Mouse (Mus musculus) ES-E14 (cell line): ENCODE results near the gene Tmem38b.

Experiments
- CHD2 ChIP-seq: IDR thresholded peaks from 2 replicates; pipeline ENCODE4 v1.6.1; 2014; ENCODE audit warnings: mild to moderate bottlenecking, low read depth, low read length, inconsistent platforms
- HCFC1 ChIP-seq: IDR thresholded peaks from 2 replicates; pipeline ENCODE4 v1.6.1; 2012; ENCODE audit warnings: low read length, inconsistent platforms, borderline replicate concordance; ENCODE audit not compliant: insufficient read depth
- MAFK ChIP-seq: IDR thresholded peaks from 2 replicates; pipeline ENCODE4 v1.6.1; 2014; ENCODE audit warnings: mild to moderate bottlenecking, low read depth, low read length, inconsistent platforms; ENCODE audit not compliant: insufficient read depth
- ZC3H11A ChIP-seq: IDR thresholded peaks from 2 replicates; pipeline ENCODE4 v1.6.1; 2012; ENCODE audit warnings: low read depth, mild to moderate bottlenecking, inconsistent platforms, low read length, borderline replicate concordance
- ZNF384 ChIP-seq: IDR thresholded peaks from 2 replicates; pipeline ENCODE4 v1.6.1; 2012; ENCODE audit warnings: low read depth, low read length, inconsistent platforms

DNA sequence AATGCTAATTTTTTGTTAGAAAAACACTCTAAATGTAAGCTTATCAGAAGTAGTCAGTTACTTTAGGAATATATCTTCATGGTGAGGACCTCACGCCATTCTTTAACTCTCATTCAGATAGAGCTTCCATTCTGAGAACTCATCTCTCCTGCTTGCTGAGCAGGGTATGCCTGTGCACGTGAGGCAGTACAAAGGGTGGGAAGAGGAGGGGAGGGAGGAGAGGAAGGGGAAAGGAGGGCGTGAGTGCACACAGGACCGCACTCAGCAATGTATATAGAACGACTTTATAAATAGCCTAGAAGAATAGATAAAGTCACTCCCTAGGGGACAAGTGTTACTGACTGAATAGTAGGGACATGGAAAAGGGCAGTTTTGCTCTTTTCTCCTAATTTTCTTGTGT, 11.1 kb downstream of the Tmem38b start:
- TF ChIP-seq CHD2 (no peak), ZC3H11A (no peak), MAFK (no peak), HCFC1 (no peak), ZNF384 (no peak)
